Mouse (Mus musculus) stomach, embryonic 16.5 days (tissue): ENCODE data around the gene RPS10-NUDT3. TPM values are rescaled to one million over a fixed set of nuclear protein-coding genes. Genes with fewer than 3 reads are reported as not detected.

Experiments used
- ATAC-seq: fragments of 200-750 bp; cut with Nextera tagmentation; 2 replicates; pipeline ENCODE4 v1.8.0; 2017; ENCODE audit warnings: moderate number of reproducible peaks, moderate TSS enrichment; ENCODE audit not compliant: insufficient read depth, low FRiP score
- H3K27ac ChIP-seq: fragments of 300-500 bp; sonication (generic); 2 replicates; pipeline ENCODE4 v1.5.1; 2014; ENCODE audit warnings: low read length
- H3K27me3 ChIP-seq: fragments of 300-500 bp; sonication (generic); 2 replicates; pipeline ENCODE4 v1.6.1; 2014; ENCODE audit warnings: low read length, control low read depth, mixed read lengths; ENCODE audit not compliant: control insufficient read depth, insufficient read depth
- H3K36me3 ChIP-seq: fragments of 300-500 bp; sonication (generic); 2 replicates; pipeline ENCODE4 v1.6.1; 2014; ENCODE audit warnings: low read length; ENCODE audit not compliant: control insufficient read depth, insufficient read depth
- H3K4me1 ChIP-seq: fragments of 300-500 bp; sonication (generic); 2 replicates; pipeline ENCODE4 v1.6.1; 2014; ENCODE audit warnings: low read length, control low read depth, mixed read lengths; ENCODE audit not compliant: control insufficient read depth, insufficient read depth
- H3K4me2 ChIP-seq: fragments of 300-500 bp; sonication (generic); 2 replicates; pipeline ENCODE4 v1.6.1; 2014; ENCODE audit warnings: low read depth, low read length, mixed read lengths
- H3K4me3 ChIP-seq: fragments of 300-500 bp; sonication (generic); replicated peaks from 2 replicates; pipeline ENCODE4 v1.5.1; 2014; ENCODE audit warnings: mild to moderate bottlenecking, low read length
- H3K9ac ChIP-seq: fragments of 300-500 bp; sonication (generic); 2 replicates; pipeline ENCODE4 v1.6.1; 2014; ENCODE audit warnings: low read length
- H3K9me3 ChIP-seq: fragments of 300-500 bp; sonication (generic); replicated peaks from 2 replicates; pipeline ENCODE4 v1.6.1; 2016; ENCODE audit warnings: low read length, control low read depth; ENCODE audit not compliant: control insufficient read depth
- WGBS: fragments of 180-500 bp; shearing (Covaris S2); extraction: QIAGEN DNeasy Blood & Tissue Kit; methylation state at CpG from one replicate; pipeline ENCODE4 v1.1.7; 2014; 5-methylcytosine and 5-hydroxymethylcytosine counted together
- polyA plus RNA-seq: library from polyadenylated mRNA; unstranded; fragments of >200 nt; fragmentation: Nextera tagmentation; extraction: Ambion mirVana; gene quantifications from 2 replicates; pipeline ENCODE4 v1.2.1, GENCODE M21; 2015

RPS10-NUDT3 gene
- polyA plus RNA-seq, 1 experiment from 2014 or later, result not detected

DNA sequence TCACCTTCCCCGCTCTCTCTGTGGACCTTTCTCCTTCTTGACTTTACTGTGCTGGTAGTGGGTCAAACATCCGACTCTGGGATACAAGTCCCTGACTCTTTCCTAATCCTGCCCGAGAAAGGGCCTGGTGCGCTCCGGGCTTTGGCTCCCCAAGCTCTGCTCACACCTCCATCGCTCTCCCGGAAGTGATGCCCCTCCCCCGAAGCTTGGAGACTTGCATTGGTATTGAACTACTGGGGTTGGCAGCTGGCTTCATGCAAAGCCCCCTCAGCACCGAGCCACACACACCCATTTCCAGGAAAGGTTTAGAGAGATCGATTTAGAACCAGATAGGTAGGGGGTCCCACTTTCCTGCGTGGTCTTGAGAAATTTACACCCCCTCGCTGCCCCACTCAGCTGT is 89.0 kb downstream of the RPS10-NUDT3 start:
- 50% methylated on average over 12 of the region's 12 CpGs for WGBS
- no peaks in the 10 kb centered on the region for H3K36me3 ChIP-seq
- no peak overlapping the region for H3K9ac ChIP-seq
- no peak overlapping the region for H3K4me2 ChIP-seq
- no peak overlapping the region for H3K27ac ChIP-seq
- 0 out of 2 replicates have a peak, but pooled peaks cover 4% of the 10 kb centered on the region for H3K4me1 ChIP-seq
- H3K4me3 ChIP-seq, result no peak overlapping the region
- ATAC-seq, result no peak
- H3K9me3 ChIP-seq, result no peaks in the 10 kb centered on the region
- H3K27me3 ChIP-seq, result no peaks in the 10 kb centered on the region

DNA sequence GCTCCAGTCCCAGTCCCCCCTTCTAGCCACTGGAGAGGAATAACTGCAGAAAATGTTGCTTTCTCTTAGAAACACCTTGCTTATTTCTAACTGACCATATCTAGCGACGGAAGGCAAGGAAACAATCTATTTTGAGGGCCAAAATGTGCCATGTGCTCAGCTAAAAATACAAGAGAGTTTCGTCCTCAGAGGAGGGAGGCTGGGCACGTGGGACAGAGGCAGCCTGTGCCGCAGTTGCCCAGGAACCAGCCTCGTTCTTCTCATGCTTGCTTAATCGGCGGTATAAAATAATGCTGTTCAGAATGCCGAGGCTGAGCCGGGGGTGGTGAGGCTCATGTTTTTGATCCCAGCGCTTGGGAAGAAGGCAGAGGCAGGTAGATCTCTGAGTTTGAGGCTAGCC is 90.5 kb downstream of the RPS10-NUDT3 start:
- 88% methylated on average over 11 of the region's 11 CpGs for WGBS
- ATAC-seq, result no peak
- H3K4me1 ChIP-seq, result 0 out of 2 replicates have a peak, but pooled peaks cover 4% of the 10 kb centered on the region
- H3K4me2 ChIP-seq, result no peak overlapping the region
- H3K4me3 ChIP-seq, result no peak overlapping the region
- no peak overlapping the region for H3K27ac ChIP-seq
- no peaks in the 10 kb centered on the region for H3K36me3 ChIP-seq
- no peaks in the 10 kb centered on the region for H3K27me3 ChIP-seq
- H3K9me3 ChIP-seq, result no peaks in the 10 kb centered on the region
- H3K9ac ChIP-seq, result no peak overlapping the region

DNA sequence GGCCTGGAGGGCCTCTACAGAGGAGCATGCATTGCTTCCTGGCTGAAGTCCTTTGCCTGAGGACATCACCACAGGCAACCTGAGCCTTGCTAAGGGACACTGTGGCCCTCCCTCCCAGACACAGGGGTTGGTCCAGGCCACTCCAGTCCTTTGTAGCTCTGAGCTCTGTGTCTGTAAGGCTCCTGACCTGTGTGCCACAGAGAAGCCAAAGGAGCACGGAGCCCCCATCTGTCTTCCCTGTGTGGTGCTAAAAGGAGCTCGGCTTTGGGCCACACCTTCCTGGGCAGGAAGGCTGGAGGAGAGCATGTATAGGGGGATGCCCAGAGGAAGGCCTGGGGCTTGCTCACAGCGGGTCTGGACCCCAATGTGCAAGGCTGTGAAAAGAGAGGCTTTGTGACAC is 93.0 kb downstream of the RPS10-NUDT3 start:
- H3K4me2 ChIP-seq, result no peak overlapping the region
- H3K27me3 ChIP-seq, result no peaks in the 10 kb centered on the region
- H3K9ac ChIP-seq, result no peak overlapping the region
- no peaks in the 10 kb centered on the region for H3K4me1 ChIP-seq
- no peak for ATAC-seq
- 72% methylated on average over 3 of the region's 3 CpGs for WGBS
- H3K36me3 ChIP-seq, result no peaks in the 10 kb centered on the region
- no peaks in the 10 kb centered on the region for H3K9me3 ChIP-seq
- H3K27ac ChIP-seq, result no peak overlapping the region
- H3K4me3 ChIP-seq, result no peak overlapping the region

GRCm38 (mm10) chr17:27541261-27541660 is 93.8 kb downstream of the RPS10-NUDT3 start:
- WGBS, result 64% methylated on average over 2 of the region's 2 CpGs

DNA sequence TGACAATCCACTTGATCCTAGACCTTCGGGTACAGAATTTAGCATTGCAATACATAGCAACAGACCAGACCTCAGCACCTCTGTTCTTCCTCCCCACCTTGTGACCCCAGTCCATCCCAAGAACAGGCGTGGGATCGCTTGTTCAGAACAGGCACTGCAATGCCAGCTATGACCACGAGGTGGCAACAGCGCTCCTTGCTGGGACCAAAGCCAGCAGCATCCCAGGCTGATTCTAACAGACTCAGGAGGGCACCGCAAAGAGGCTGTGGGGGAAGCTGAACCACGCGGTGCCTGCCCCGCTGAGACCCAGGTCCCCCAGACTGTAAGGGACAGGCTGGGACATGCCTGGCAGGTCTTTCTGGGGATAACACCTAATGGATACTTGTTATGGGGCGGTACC is 100.3 kb downstream of the RPS10-NUDT3 start:
- no peaks in the 10 kb centered on the region for H3K9me3 ChIP-seq
- ATAC-seq, result 0 out of 2 replicates have a peak, but pooled peaks have one; percentile 40

More at GRCm38 (mm10) chr17:27541261-27541660, 93.8 kb downstream of the RPS10-NUDT3 start:
- no peaks in the 10 kb centered on the region for H3K36me3 ChIP-seq
- H3K9me3 ChIP-seq, result no peaks in the 10 kb centered on the region
- no peak overlapping the region for H3K27ac ChIP-seq
- H3K4me2 ChIP-seq, result no peak overlapping the region
- no peak overlapping the region for H3K4me3 ChIP-seq
- no peaks in the 10 kb centered on the region for H3K27me3 ChIP-seq
- ATAC-seq, result no peak
- no peak overlapping the region for H3K9ac ChIP-seq
- H3K4me1 ChIP-seq, result no peaks in the 10 kb centered on the region

DNA sequence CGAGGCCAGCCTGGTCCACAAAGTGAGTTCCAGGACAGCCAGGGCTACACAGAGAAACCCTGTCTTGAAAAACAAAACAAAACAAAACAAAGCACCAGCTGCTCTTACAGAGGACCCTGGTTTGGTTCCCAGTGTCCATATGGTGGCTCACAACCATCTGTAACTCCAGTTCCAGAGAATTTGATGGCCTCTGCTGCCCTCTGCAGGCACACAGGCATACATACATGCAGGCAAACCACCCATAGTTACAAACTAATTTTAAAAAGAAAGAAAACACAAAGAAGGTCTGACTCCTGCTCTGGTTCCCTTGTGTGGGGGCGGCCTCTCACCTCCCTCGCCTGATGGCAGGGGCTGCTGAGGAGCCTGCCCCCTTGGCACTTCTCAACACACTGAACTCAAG is 101.7 kb downstream of the RPS10-NUDT3 start:
- Histone ChIP-seq H3K4me3 (no peak overlapping the region), H3K27ac (no peak overlapping the region), H3K9ac (no peak overlapping the region), H3K4me1 (no peaks in the 10 kb centered on the region), H3K27me3 (no peaks in the 10 kb centered on the region), H3K4me2 (no peak overlapping the region), H3K9me3 (no peaks in the 10 kb centered on the region), H3K36me3 (no peaks in the 10 kb centered on the region)
- WGBS, result 89% methylated on average over 3 of the region's 3 CpGs
- ATAC-seq, result no peak

More for the DNA sequence above, 100.3 kb downstream of the RPS10-NUDT3 start:
- Histone ChIP-seq H3K27ac (no peak overlapping the region), H3K4me2 (no peak overlapping the region), H3K36me3 (no peaks in the 10 kb centered on the region), H3K9ac (no peak overlapping the region), H3K27me3 (no peaks in the 10 kb centered on the region), H3K4me1 (no peaks in the 10 kb centered on the region), H3K4me3 (no peak overlapping the region)
- WGBS, result 2% methylated on average over 10 of the region's 10 CpGs

DNA sequence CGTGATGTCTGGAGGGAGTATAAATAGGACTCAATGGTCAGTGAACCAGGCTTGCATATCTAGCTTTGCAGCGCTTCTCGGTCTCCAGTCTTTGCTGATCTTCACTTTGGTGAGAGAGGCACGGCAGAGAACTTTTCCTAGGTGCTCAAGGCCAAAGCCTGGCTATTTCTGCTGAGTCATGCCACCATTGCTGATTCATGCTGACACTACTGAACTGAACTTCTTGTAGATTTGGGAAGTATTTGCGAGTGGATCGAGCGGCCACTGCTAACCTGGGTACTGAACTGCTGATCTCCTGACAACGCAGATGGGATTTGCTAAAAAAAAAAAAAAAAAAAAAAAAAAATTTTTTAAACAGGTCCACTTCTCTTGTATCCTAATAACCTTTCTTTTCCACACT is 102.9 kb downstream of the RPS10-NUDT3 start:
- no peak for ATAC-seq
- no peaks in the 10 kb centered on the region for H3K27me3 ChIP-seq
- H3K4me1 ChIP-seq, result no peaks in the 10 kb centered on the region
- no peak overlapping the region for H3K27ac ChIP-seq
- no peak overlapping the region for H3K4me2 ChIP-seq
- no peak overlapping the region for H3K9ac ChIP-seq
- WGBS, result 84% methylated on average over 8 of the region's 8 CpGs
- no peak overlapping the region for H3K4me3 ChIP-seq
- no peaks in the 10 kb centered on the region for H3K9me3 ChIP-seq
- no peaks in the 10 kb centered on the region for H3K36me3 ChIP-seq

Other genes with a start within 250 kb of the RPS10-NUDT3 start
- gene Grm4, start 113.8 kb downstream of the RPS10-NUDT3 start, polyA plus RNA-seq, result 0.19 and 0.50 TPM in 2 replicates
- 163 and 171 TPM in 2 replicates for gene Hmga1, start 78.7 kb downstream of the RPS10-NUDT3 start, polyA plus RNA-seq
- gene AI413582, start 69.5 kb downstream of the RPS10-NUDT3 start, polyA plus RNA-seq, result 24.3 and 29.0 TPM in 2 replicates
- gene Nudt3, start 11.7 kb downstream of the RPS10-NUDT3 start, polyA plus RNA-seq, result 63.1 and 63.4 TPM in 2 replicates
- 734 and 881 TPM in 2 replicates for gene Rps10, start 1.4 kb upstream of the RPS10-NUDT3 start, polyA plus RNA-seq
- gene Pacsin1, start 20.3 kb upstream of the RPS10-NUDT3 start, polyA plus RNA-seq, result 1.2 and 1.6 TPM in 2 replicates
- 22.5 and 28.4 TPM in 2 replicates for gene Spdef, start 93.7 kb upstream of the RPS10-NUDT3 start, polyA plus RNA-seq
- 21.2 and 23.3 TPM in 2 replicates for gene D17Wsu92e, start 185.4 kb upstream of the RPS10-NUDT3 start, polyA plus RNA-seq
- gene Snrpc, start 202.9 kb upstream of the RPS10-NUDT3 start, polyA plus RNA-seq, result 228 and 245 TPM in 2 replicates
- gene Uhrf1bp1, start 221.2 kb upstream of the RPS10-NUDT3 start, polyA plus RNA-seq, result 4.4 and 5.9 TPM in 2 replicates